ENCODE assay signal across 16 mouse cellular contexts in the genomic region with DNA sequence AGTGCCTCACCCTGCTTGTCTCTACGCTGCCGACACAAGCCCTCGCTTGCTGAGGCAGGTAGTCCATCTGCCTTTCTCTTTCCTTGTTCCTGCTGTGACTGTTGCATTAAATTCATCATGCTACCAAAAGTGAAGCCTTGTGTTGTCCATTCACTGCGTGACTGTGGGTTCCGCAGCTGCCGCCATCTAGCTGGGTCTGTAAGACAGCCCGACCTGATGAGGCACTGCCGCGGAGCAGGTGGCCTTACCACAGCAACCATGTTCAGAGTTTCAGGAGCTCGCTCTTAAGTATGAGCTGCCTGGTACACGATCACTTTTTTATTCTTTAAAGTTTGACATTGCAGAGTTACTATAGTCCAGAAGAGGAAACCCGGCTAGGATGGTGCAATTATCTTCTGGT.
"Had no signal": no experiment of that assay in that cellular context is flagged by ENCODE, and none has a peak within 500 bp of the region (broad histone marks: within the 10 kb centered on the region; RNA-seq: fewer than 3 reads in every experiment).

No protein-coding gene starts in this region.

- H3K4me2 ChIP-seq: limb, embryonic 13.5 days; liver, embryonic 15.5 days; lung, embryonic 14.5 days; neural tube, embryonic 12.5 days had no signal

- H3K27me3 ChIP-seq: limb, embryonic 13.5 days; liver, embryonic 15.5 days; neural tube, embryonic 12.5 days had no signal

- DNase-seq: kidney, adult 8-10 months; kidney, postnatal 36 days; lung, embryonic 14.5 days; lung, postnatal 10 days; lung, postnatal 4 days; midbrain, embryonic 14.5 days; retina, postnatal 1 day; right cerebral cortex, postnatal 4 days; spleen, adult 18-20 months; thymus, adult 2 months; thymus, postnatal 36 days had no signal

- H3K4me1 ChIP-seq: liver, embryonic 15.5 days; midbrain, embryonic 10.5 days; neural tube, embryonic 12.5 days had no signal

- H3K9ac ChIP-seq: limb, embryonic 13.5 days; liver, embryonic 15.5 days; lung, embryonic 14.5 days; neural tube, embryonic 12.5 days had no signal

- H3K27ac ChIP-seq: limb, embryonic 13.5 days; liver, embryonic 15.5 days; midbrain, embryonic 10.5 days; neural tube, embryonic 12.5 days had no signal

- H3K9me3 ChIP-seq: limb, embryonic 13.5 days; liver, embryonic 15.5 days; midbrain, embryonic 10.5 days; neural tube, embryonic 12.5 days had no signal

- H3K4me3 ChIP-seq: limb, embryonic 13.5 days; liver, embryonic 15.5 days; midbrain, embryonic 10.5 days; myocyte; neural tube, embryonic 12.5 days had no signal
